Mouse (Mus musculus) ES-E14 (cell line): ENCODE measurements around the gene Gm10037. TPM values are rescaled to one million over a fixed set of nuclear protein-coding genes. Genes with fewer than 3 reads are reported as not detected.
"Not testable (repeated sequence)": the region's sequence is repeated elsewhere in the genome, so short reads cannot be mapped to it uniquely, and the experiment has no call there.

ENCODE experiments used
- DNase-seq: peaks from one replicate; pipeline ENCODE4 v3.0.0-alpha.2; 2013; ENCODE audit warnings: low read depth, low spot score
- H3K27ac ChIP-seq: 2 replicates; pipeline ENCODE4 v1.5.1; 2012; ENCODE audit warnings: low read depth, mild to moderate bottlenecking, low read length, moderate library complexity, mixed read lengths; ENCODE audit not compliant: poor library complexity, insufficient read depth, severe bottlenecking
- H3K36me3 ChIP-seq: 2 replicates; pipeline ENCODE4 v1.6.1; 2012; ENCODE audit warnings: mild to moderate bottlenecking, low read length, moderate library complexity, mixed read lengths; ENCODE audit not compliant: control insufficient read depth, poor library complexity, insufficient read depth, severe bottlenecking
- H3K4me1 ChIP-seq, 2 experiments: fragments of 150-350 bp in 1 of 2; sonication (generic) in 1 of 2; 2 replicates each; pipeline ENCODE4 v1.6.1; 2012; ENCODE audit warnings: low read length in 2 of 2, mild to moderate bottlenecking in 1 of 2, mixed read lengths in 1 of 2; ENCODE audit not compliant: control insufficient read depth in 2 of 2, insufficient read depth in 2 of 2, poor library complexity in 1 of 2
- H3K4me3 ChIP-seq, 2 experiments: fragments of 150-350 bp in 1 of 2; sonication (generic) in 1 of 2; 2 replicates each; pipeline ENCODE4 v1.5.1; 2012; ENCODE audit warnings: low read length in 2 of 2, low read depth in 1 of 2, mild to moderate bottlenecking in 1 of 2, mixed read lengths in 1 of 2; ENCODE audit not compliant: insufficient read depth in 1 of 2, poor library complexity in 1 of 2, severe bottlenecking in 1 of 2
- H3K9ac ChIP-seq: 2 replicates; pipeline ENCODE4 v1.6.1; 2012; ENCODE audit warnings: low read depth, mild to moderate bottlenecking, low read length, mixed read lengths; ENCODE audit not compliant: poor library complexity, insufficient read depth, severe bottlenecking
- H3K9me3 ChIP-seq: fragments of 150-350 bp; sonication (generic); 2 replicates; pipeline ENCODE4 v1.6.1; 2012; ENCODE audit warnings: low read depth, mild to moderate bottlenecking, low read length; ENCODE audit not compliant: control insufficient read depth, insufficient read depth
- CHD2 ChIP-seq: IDR thresholded peaks from 2 replicates; pipeline ENCODE4 v1.6.1; 2014; ENCODE audit warnings: mild to moderate bottlenecking, low read depth, low read length, inconsistent platforms
- HCFC1 ChIP-seq: IDR thresholded peaks from 2 replicates; pipeline ENCODE4 v1.6.1; 2012; ENCODE audit warnings: low read length, inconsistent platforms, borderline replicate concordance; ENCODE audit not compliant: insufficient read depth
- MAFK ChIP-seq: IDR thresholded peaks from 2 replicates; pipeline ENCODE4 v1.6.1; 2014; ENCODE audit warnings: mild to moderate bottlenecking, low read depth, low read length, inconsistent platforms; ENCODE audit not compliant: insufficient read depth
- ZC3H11A ChIP-seq: IDR thresholded peaks from 2 replicates; pipeline ENCODE4 v1.6.1; 2012; ENCODE audit warnings: low read depth, mild to moderate bottlenecking, inconsistent platforms, low read length, borderline replicate concordance
- ZNF384 ChIP-seq: IDR thresholded peaks from 2 replicates; pipeline ENCODE4 v1.6.1; 2012; ENCODE audit warnings: low read depth, low read length, inconsistent platforms
- in situ Hi-C, 2 experiments: fragments of 600-800 bp; cut with MboI; formaldehyde crosslinking; loops; one replicate each; pipeline ENCODE4 v1.15.1; 2025; ENCODE audit warnings: low sequenced_read_pairs in 2 of 2, inconsistent platforms in 1 of 2; ENCODE audit not compliant: unreplicated experiment in 2 of 2
- total RNA-seq: library from RNA; depleted of rRNA; stranded (reverse); fragments of 300-350 nt; gene quantifications from 2 replicates; pipeline ENCODE4 v1.2.3, GENCODE M21; 2012; rRNA removed

Gene Gm10037
- total RNA-seq, 1 experiment = 2.4 TPM

GRCm38 (mm10) chr13:67867899-67868298 lies 37.0 kb downstream of the Gm10037 start:
- Histone ChIP-seq H3K9ac (no peak overlapping the region), H3K9me3 (no peaks in the 10 kb centered on the region), H3K36me3 (no peaks in the 10 kb centered on the region), H3K4me1 (peaks cover 0 to 2% of the 10 kb centered on the region in 2 experiments; a peak in 1 of 4 replicates), H3K27ac (no peak overlapping the region), H3K4me3 (no peak overlapping the region)
- peak; percentile 62 for DNase-seq
- in situ Hi-C loops = no loop called here
- no peak for TF ChIP-seq MAFK
- TF ChIP-seq ZC3H11A = peak; percentile 64; the same call in 1 of the 2 replicates
- no peak for TF ChIP-seq HCFC1

GRCm38 (mm10) chr13:67876049-67876698 lies 45.3 kb downstream of the Gm10037 start:
- H3K4me3 ChIP-seq, DNase-seq, H3K4me1 ChIP-seq, H3K9me3 ChIP-seq, H3K27ac ChIP-seq, H3K36me3 ChIP-seq, in situ Hi-C loops, H3K9ac ChIP-seq: not testable (repeated sequence)

GRCm38 (mm10) chr13:67876699-67877254 lies 45.9 kb downstream of the Gm10037 start:
- H3K9ac ChIP-seq = no peak overlapping the region
- H3K4me3 ChIP-seq = no peak overlapping the region
- no peaks in the 10 kb centered on the region for H3K9me3 ChIP-seq
- no peaks in the 10 kb centered on the region for H3K36me3 ChIP-seq
- DNase-seq = no peak
- no peaks in the 10 kb centered on the region for H3K4me1 ChIP-seq
- TF ChIP-seq HCFC1 = no peak
- 0 out of 2 replicates have a peak, but pooled peaks have one; percentile 32 for TF ChIP-seq MAFK
- no peak for TF ChIP-seq ZC3H11A
- TF ChIP-seq ZNF384 = no peak
- TF ChIP-seq CHD2 = no peak
- in situ Hi-C loops = no loop called here
- no peak overlapping the region for H3K27ac ChIP-seq

GRCm38 (mm10) chr13:67883966-67884365 lies 53.1 kb downstream of the Gm10037 start:
- H3K9me3 ChIP-seq = no peaks in the 10 kb centered on the region
- H3K9ac ChIP-seq = no peak overlapping the region
- peak; percentile 40 for DNase-seq
- in situ Hi-C loops = no loop called here
- peak overlapping the region; percentile 26 to 36; a peak in 3 of 4 replicates for H3K4me3 ChIP-seq
- peaks cover 0 to 3% of the 10 kb centered on the region in 2 experiments; a peak in 1 of 4 replicates for H3K4me1 ChIP-seq
- no peak overlapping the region for H3K27ac ChIP-seq
- H3K36me3 ChIP-seq = no peaks in the 10 kb centered on the region
- TF ChIP-seq CHD2 (peak; percentile 87), MAFK (no peak)

Other genes with a start within 250 kb of the Gm10037 start
- gene Zfp729b, start 221.4 kb upstream of the Gm10037 start, total RNA-seq = 23.2 and 25.1 TPM in 2 replicates
- gene Gm49345, start 193.3 kb upstream of the Gm10037 start, total RNA-seq = 4.2 and 7.7 TPM in 2 replicates
- gene Zfp729a, start 193.3 kb upstream of the Gm10037 start, total RNA-seq = 6.4 and 6.8 TPM in 2 replicates
- gene Zfp738, start 144.0 kb upstream of the Gm10037 start, total RNA-seq = 12.8 and 16.6 TPM in 2 replicates
- gene Zfp65, start 101.9 kb upstream of the Gm10037 start, total RNA-seq = 19.2 and 22.9 TPM in 2 replicates
- gene Zfp85, start 75.9 kb upstream of the Gm10037 start, total RNA-seq = 1.7 and 2.7 TPM in 2 replicates
- gene Zfp493, start 51.4 kb upstream of the Gm10037 start, total RNA-seq = 6.1 and 6.4 TPM in 2 replicates
- 3.2 and 3.3 TPM in 2 replicates for gene Zfp273, start 17.4 kb upstream of the Gm10037 start, total RNA-seq
- 0.48 TPM in 1 of 2 replicates, not detected in the other for gene BC048507, start 32.2 kb downstream of the Gm10037 start, total RNA-seq